ENCODE assay signal across 8 mouse cellular contexts in the genomic region with DNA sequence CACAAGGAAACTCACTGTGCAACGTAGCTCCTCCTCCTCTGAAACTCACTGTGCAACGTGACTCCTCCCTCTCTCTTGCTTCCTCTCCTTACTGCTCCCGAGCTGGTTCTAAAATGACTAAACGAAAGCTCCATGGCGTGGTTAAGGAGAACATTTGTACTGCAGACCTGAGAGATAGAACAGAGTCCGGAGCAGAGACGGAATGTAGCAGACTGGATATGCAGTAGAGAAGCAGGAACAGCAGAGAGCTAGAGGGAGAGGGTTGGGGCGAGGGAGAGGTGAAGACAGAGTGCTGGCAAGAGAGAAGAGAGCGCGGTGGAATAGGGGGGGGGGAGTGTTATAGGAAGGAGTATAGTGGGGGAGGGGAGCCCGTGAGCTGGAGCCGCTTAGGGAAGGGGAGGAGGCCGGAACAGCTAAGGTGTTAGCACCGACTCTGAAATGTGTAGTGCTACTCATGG.
DNase-seq lines count a peak whose midpoint lies in the region; ATAC-seq and TF ChIP-seq lines count a peak whose summit lies in the region.

No protein-coding gene starts in this region.

- H3K9me3 ChIP-seq in lung, embryonic 14.5 days (ENCODE audit: low read depth, low read length), result no peaks in the 10 kb centered on the region
- no peaks in the 10 kb centered on the region for H3K9me3 ChIP-seq in hindbrain, embryonic 14.5 days (ENCODE audit: control insufficient read depth, low read length)

- peak; percentile 75 for ATAC-seq in lung, embryonic 14.5 days (ENCODE audit: insufficient read depth)
- ATAC-seq in hindbrain, embryonic 14.5 days (ENCODE audit: low FRiP score), result peak; percentile 66
- peak; percentile 93 for ATAC-seq in megakaryocyte-erythroid progenitor cell, adult 5-6 weeks (replicated peaks; ENCODE audit: low FRiP score, low TSS enrichment, poor library complexity, severe bottlenecking)

- H3K4me2 ChIP-seq in lung, embryonic 14.5 days, result peak overlapping the region; percentile 59
- peak overlapping the region; percentile 35 for H3K4me2 ChIP-seq in hindbrain, embryonic 14.5 days (replicated peaks)

- 0 out of 2 replicates have a peak overlapping the region, but pooled peaks have one; percentile 30 for H3K9ac ChIP-seq in lung, embryonic 14.5 days
- H3K9ac ChIP-seq in hindbrain, embryonic 14.5 days, result no peak overlapping the region

- DNase-seq in lung, embryonic 14.5 days, result peak; percentile 53
- DNase-seq in lung, adult 18-20 months, result no peak
- peak; percentile 32 for DNase-seq in embryo, embryonic 9.5 days (ENCODE audit: extremely low spot score)
- peak; percentile 32 for DNase-seq in hindbrain, embryonic 14.5 days (ENCODE audit: low spot score)
- DNase-seq in thymus, postnatal 4 days, result peak; percentile 40
- DNase-seq in right cerebral cortex, postnatal 25 days, result no peak
- DNase-seq in left cerebral cortex, adult 8-10 months (ENCODE audit: low spot score in 2 of 2), result no peak

- no peaks in the 10 kb centered on the region for H3K27me3 ChIP-seq in lung, embryonic 14.5 days (ENCODE audit: insufficient read depth, low read length)
- H3K27me3 ChIP-seq in hindbrain, embryonic 14.5 days (ENCODE audit: control insufficient read depth, insufficient read depth, low read length), result no peaks in the 10 kb centered on the region

- TF ChIP-seq CTCF in lung, embryonic 14.5 days (IDR thresholded peaks at IDR 0.05; ENCODE audit: low read depth), result no peak

- H3K36me3 ChIP-seq in lung, embryonic 14.5 days (ENCODE audit: insufficient read depth), result no peaks in the 10 kb centered on the region
- H3K36me3 ChIP-seq in hindbrain, embryonic 14.5 days (replicated peaks; ENCODE audit: control insufficient read depth, insufficient read depth), result no peaks in the 10 kb centered on the region

- 4% methylated on average over 14 of the region's 14 CpGs for WGBS in lung, embryonic 14.5 days
- 14% methylated on average over 14 of the region's 14 CpGs for WGBS in hindbrain, embryonic 14.5 days

- 0 out of 2 replicates have a peak, but pooled peaks cover 5% of the 10 kb centered on the region for H3K4me1 ChIP-seq in lung, embryonic 14.5 days (ENCODE audit: insufficient read depth)
- no peaks in the 10 kb centered on the region; the same call in 1 of the 2 replicates for H3K4me1 ChIP-seq in hindbrain, embryonic 14.5 days (replicated peaks; ENCODE audit: control insufficient read depth, insufficient read depth, low read length)

- H3K27ac ChIP-seq in lung, embryonic 14.5 days (ENCODE audit: low read depth), result no peak overlapping the region
- no peak overlapping the region for H3K27ac ChIP-seq in hindbrain, embryonic 14.5 days

- H3K4me3 ChIP-seq in lung, embryonic 14.5 days (ENCODE audit: low read depth, low read length), result peak overlapping the region; percentile 27
- H3K4me3 ChIP-seq in hindbrain, embryonic 14.5 days (replicated peaks; ENCODE audit: low read length), result peak overlapping the region; percentile 11; the same call in 1 of the 2 replicates

Comparison
In these comparisons a context has a peak if more than half of its experiments do, and no peak if none do; other contexts are left out.
1. DNase-seq: peak in lung, embryonic 14.5 days (single experiment), embryo, embryonic 9.5 days (single experiment), hindbrain, embryonic 14.5 days (single experiment) and thymus, postnatal 4 days (single experiment); none in lung, adult 18-20 months (0 of 2), right cerebral cortex, postnatal 25 days (single experiment) and left cerebral cortex, adult 8-10 months (0 of 2).
2. Peak in every context shown above with its lines, with median percentiles within 50 percentile points of each other: ATAC-seq.